Mouse (Mus musculus) adrenal gland, postnatal 14 days (tissue): Measurements from ENCODE around the gene Kdm8. TPM values are rescaled to one million over a fixed set of nuclear protein-coding genes. Genes with fewer than 3 reads are reported as not detected.

Experiments
- DNase-seq: peaks from one replicate; pipeline ENCODE4 v3.0.0; 2021; ENCODE audit warnings: mixed read lengths
- total RNA-seq: library from RNA; stranded (reverse); gene quantifications from 2 replicates; pipeline ENCODE4 v1.2.3, GENCODE M21; 2021

Gene Kdm8
- total RNA-seq, 1 experiment from 2014 or later = 4.0 TPM

DNA sequence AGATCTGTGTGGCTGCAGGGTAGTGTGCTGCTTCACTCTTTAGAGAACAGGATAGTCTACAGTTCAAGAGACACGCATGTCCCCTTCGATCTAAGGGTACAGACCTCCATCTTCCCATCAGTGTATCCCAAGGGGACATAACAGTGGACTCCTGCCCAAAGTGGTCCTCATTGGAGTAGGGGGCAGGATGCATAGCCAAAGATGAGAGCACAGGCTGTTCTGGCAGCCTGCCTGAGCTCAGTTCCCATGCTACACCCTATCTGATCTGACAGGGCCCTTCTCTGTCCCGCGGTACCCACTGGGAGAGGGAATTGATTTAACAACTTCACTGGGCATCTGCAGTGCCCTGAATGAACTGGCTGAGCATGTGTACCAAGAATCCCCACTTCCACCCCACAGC, 9.2 kb downstream of the Kdm8 start:
- no peak for DNase-seq

DNA sequence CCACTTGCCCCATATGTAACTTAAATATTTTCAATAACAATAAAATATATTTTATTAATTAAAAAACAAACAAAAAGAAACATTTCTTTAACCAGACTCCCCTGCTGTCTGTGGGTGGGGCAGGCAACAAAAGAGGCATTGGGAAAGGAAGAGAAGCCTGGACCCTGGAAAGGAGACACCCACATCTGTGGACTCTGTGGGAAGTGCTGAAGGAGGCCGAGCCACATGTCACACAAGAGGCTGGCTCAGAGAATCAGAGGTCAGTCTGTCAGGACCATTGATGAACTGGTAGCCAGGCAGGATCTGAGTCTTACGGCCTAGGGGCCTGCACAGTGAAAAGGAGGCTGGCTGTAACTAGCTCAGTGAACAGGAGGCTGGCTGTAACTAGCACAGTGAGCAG, 17.7 kb downstream of the Kdm8 start:
- DNase-seq = no peak

DNA sequence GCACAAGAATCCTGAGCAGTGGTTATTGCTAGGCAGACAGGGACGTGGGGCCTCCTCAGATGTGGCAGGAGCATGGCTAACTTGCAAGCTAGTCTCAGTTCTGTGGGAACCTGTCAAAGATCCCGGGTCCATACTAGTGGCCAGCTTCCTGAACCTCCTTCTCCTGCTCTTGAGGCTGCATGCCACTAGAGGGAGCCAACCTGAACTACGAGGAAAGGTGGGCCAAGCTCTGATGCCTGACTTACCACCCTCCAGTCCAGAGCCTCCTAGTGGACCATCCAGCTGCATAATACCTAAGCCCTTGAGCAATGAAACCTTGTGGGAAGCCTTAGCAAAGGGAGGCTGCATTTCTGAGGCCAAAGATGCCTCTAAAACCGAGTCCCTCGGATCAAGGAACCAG, 25.5 kb downstream of the Kdm8 start:
- DNase-seq = peak; percentile 83

DNA sequence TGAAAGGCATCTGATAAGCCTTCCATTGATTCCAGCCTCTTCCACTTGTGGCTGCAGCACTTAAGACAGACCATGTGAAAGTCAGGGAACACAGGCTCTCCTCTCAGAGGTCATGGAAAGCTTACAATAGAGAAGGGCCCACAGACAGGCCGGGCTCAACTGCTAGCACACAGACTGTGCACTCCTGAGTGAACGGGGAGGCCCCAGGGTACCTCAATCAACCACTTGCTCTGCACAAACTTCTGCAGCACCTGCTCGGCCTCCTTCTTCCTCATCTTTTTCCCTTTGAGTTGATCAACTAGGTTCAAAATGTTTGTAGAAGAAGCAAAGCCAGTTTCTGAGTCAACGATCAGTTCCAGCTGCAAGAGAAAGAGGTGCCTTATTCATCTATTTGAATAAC, 26.4 kb downstream of the Kdm8 start:
- DNase-seq = no peak

DNA sequence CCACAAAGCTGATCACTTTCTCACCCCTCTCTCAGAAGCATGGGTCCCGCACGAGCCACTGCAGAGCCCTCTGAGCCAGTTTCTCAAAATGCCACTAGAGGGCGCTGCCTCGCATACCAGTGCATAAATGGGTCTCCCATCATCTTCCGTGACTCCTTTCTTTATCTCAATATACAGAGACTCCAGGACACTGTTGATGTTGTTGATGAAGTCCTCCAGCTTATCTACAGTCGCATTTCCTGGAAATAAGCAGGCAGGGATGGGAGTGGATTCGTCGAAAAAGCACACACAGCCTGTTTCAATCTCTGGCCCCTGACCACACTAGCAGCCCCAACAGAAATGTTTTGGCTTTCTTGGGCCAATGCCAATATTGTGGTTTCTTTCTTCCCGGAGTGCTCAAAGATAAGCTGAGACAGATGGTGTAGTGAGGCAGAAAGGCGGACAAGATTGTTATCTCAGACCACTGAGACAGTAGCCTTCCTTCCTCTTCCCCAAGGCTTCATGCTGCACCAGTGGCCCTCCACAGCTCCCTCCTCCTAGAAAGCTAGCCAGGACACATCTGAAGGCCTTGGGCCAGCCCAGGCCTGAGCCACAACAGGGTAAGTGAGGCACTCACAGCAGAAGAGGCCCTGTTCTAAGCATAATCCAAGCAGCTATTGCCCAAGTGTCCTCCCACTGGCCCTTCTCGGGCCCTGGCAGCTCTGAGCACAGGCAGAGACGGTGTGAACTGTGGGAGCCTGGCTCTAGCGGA, 27.7 kb downstream of the Kdm8 start:
- peak; percentile 90 for DNase-seq

DNA sequence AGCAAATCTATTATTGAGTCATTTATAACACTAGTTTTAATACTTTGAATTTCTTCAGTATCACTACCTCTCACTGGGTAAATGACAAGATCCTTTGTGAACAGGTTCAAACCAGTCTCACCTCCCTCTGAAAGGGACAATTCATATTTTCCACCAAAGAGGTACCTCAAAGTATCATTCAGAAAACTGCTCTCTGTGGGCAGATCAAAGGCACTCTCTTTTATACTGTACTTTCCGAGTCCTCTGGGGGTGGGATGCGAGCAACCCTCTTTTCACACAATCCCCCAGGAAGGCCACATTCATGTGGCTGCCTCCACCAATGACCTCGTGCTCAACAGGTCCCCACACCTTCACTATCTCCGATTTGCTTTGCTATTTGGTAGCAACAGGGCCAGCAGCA, 30.1 kb downstream of the Kdm8 start:
- DNase-seq = no peak

DNA sequence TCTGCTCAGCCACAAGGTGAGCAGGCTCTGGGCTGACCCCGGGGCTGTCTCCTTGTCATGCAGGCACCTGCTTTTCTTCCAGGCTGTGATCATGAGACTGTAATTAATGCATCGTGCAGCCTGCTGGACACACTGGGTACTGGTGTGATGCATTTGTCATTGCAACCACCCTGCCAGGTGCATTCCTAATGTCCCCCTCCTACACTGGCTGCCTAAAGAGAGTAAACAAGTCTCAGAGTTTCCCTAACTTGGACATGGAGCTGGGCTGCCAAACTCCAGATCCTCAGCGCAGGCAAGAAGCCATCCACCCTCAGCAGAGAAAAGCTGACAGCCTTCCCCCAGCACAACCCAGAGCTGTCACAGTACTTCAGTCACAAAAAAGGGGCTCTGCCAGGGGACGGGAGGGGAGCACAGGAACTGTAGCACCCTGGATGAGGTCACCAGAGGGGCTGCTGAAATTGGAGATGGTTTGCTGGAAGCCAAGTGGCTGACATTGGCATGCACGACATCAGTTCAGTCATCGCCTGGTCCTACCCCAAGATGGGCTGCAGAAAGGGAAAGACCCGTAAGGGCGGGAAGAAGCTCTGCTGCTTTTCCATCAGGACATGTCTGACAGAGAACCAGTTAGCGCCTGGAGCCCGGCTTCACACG, 31.2 kb downstream of the Kdm8 start:
- DNase-seq = no peak

DNA sequence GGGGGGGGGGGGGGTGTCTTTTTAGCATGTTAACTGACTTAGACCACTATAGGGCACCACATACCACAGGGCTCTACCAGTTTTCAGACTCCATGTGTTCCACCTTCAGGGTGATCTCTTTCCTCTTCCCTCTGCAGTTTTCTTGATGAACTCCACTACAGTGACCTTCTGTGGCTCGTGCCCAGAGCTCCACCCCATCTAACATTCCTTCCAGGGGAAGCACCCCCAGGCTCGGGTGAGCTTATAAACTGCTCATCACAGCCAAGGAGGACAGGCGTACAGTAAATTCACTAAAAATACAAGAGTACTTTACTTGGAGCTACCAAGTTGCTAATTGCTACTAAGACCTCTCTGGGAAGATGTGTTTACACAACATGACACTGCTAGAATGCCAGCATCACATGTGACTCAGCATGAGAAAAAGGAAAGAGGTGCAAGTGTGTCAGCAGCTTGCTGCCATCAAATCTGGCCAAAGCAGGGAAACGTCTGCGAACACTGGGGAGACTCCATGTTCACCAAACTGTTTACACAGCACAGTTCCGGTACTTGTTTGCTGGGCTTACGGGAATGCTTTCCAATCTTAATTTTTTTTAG, 34.0 kb downstream of the Kdm8 start:
- DNase-seq = peak; percentile 62

DNA sequence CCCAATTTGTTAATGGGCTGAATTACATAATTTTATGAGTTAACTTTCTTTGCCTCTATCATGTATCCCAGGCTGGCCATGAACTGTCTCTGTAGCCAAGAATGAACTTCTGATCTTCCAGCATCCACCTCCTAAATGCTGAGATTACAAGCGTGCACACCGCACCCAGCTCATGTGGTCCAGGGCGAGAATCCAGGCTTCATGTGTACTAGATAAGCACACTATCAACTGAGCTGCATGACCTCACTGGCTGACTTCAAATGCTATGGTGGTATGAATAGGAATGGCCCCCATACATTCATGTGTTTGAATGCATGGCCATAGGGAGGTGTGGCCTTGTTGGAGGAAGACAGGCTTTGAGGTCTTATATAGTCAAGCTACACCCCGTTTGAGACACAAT, 36.0 kb downstream of the Kdm8 start:
- DNase-seq = no peak

DNA sequence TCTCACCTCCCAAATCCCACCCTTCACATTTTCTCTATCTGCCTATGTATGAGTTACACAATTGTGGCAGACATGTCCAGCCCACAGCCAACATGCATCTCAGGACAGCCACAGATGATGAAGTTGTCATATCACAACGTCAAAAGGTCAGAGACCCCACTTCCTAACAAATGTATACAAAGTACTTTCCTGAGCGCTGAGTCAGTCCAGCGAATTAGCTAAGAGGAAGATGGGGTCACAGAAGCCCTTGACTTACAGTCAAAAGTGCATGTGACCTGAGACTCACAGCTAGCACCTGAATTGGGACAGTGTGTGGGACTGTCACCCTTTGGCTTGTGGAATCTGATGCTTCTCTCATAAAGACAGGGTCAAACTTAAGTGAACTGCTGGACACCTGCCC, 37.9 kb downstream of the Kdm8 start:
- DNase-seq = no peak

DNA sequence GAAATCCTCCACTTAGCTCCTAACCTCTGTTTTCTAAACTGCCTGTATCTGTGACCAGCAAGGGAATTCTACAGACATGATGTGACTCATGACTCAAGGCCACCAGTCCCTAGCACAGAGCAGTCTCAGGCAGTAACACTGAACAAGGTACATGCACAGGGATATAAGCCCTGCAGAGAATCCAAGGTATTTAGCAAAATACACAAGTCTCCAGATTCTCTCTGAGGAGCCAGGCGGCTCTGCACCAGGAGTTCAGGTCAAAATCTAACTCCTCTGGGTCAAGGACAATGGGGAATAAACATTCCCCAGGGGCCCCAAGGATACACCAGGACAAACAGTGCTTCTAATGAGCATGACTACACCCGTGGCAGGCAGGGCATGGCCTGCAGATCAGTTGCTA, 38.4 kb downstream of the Kdm8 start:
- peak; percentile 43 for DNase-seq

DNA sequence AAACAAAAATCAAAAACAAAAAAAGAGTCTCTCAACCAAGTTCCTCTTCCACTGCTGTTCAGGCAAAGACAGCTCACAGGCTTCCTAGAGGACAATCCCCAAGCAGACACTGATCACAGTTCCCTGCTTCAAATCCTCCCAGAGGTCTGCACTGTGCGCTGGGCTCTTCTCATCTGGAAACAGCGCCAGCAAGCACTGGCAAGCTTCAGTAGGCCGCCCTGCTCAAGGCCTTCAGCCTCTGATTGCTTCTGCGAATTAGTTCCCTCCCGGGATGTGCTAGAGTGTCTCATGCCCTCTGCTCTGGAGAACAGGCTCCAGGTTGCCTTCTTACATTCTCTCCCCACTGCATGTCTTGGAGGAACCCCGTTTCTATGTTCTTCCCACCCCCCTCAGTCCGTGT, 40.3 kb downstream of the Kdm8 start:
- peak; percentile 52 for DNase-seq

DNA sequence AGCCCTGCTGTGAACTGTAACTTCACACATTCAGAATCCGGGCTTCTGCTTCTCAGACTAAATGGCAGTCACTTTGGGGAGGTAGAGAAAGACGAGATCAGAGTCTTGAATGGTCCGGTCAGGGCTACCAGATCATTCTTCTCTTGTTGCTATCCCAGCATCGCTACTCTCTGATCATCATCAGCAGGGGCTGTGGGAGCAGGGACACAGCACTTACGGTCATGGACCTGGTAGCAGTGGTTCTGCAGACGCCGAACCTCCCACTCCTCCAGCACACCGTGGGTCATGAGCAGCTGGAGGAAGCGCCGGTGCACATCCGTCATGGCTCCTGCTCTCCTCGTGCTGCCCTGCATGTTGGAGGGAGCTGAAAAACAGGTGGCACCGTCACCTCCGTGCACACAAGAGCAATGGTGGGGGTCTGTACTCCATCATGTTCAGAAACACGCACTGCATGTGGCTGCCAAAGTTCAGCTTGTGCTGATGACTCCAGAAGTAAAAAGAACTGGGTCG, 41.7 kb downstream of the Kdm8 start:
- DNase-seq = no peak

DNA sequence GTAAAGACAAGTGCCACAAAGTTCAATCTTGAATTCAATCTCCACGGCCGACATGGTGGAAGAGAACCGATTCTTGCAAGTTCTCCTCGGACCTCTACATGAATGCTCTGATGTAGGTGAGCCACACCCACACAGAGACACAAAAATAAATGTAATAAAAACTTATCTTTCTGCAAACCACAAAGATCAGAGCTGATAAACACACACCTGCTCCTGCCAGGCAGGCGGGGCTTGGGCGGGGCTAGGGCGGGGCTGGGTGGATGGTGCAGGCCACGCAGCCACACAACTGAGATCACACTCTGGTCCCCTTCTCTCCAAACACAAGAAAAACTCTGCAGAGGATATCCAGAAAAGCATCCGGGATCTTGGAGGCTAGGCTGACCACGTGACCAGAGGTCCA, 42.6 kb downstream of the Kdm8 start:
- no peak for DNase-seq

DNA sequence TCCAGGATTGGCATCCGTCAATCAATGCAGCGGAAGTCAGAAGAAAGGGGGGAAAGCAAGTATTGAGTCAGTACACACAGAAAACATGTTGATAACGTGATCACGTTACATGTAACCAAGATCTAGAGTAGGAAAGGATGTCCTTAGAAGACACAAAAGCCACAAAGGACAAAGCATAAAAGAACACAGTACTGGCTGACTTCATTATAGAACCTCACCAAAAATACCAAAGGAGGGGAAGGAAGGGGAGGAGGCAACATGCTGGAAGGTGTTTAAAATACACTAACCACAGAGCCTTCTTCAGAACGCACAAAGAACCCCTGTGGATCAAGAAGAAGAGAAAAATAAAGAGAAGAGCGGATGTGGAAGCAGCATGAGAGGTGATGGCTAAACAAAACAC, 44.2 kb downstream of the Kdm8 start:
- DNase-seq = no peak

DNA sequence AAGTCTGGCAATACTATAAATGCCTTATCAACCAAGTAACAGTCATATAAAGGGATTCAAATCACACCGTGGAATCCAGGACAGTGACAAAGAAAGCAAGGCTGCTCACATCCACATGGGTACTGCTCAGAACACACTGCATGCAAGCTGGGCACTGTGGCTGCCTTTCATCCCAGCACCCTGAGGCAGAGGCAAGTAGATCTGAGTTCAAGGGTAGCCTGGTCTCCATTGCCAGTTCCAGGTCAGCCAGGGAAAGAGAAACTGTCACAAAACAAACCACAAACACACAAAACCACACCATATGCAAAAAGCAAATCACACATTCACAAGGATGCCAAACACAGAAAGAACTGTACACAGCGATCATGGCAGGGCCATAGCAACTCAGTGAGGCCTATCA, 45.2 kb downstream of the Kdm8 start:
- no peak for DNase-seq

DNA sequence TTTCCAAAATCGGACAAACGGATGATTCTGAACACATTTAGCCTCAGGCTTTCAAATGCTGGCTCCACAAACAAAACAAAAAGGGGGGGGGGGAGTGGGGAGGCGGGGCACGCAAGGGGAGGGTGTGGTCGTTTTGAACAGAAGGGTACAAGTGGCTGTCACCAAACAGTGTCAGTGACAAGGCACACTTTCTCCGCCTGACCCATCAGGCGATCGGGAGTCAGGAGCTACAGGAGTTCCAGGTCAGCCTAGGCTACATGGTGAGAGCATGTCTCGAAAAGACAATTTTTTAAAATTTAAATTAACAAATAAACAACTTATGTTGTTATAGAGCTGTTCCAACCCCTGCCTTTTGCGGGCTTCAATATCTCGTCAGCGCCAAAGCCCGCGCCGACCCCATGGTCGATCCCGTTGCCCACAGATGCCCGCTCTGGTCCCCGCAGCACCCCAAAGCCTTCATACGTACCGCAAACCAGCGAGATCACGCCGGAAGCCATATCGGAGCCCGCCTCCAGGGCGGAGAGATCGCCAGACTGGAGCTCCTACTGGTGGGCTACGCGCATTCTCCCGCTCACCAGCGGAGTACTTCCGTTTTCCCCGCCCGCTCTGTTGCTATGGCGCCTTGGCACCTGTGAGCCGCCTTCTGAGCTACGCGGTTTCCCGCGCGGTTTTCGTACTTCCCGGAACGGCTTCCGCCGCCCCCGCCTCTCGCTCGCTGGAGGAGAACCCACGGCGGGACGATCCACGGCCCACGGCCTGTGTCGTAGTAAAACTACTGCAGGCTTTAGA, 46.7 kb downstream of the Kdm8 start, which contains the start of gene Nsmce1:
TSS of gene Nsmce1 (minus strand) at position 650 of the 789 bp plus-strand sequence.
- DNase-seq = peak; percentile 97

DNA sequence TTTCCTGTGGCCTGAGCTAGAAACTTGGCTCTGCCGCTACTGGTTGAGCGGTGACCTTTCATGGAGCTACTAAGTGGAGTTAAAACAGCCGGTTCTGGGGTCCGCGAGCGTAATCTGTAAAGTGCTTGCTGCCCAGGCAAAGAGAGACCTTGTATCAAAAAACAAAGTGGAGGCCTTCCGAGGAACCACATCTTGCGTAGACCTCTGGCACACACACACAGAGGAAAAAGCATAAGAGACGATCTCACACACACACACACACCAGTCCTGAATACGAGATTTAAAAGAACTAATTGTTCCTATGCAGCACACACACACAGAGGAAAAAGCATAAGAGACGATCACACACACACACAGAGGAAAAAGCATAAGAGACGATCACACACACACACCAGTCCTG, 47.3 kb downstream of the Kdm8 start:
- no peak for DNase-seq

DNA sequence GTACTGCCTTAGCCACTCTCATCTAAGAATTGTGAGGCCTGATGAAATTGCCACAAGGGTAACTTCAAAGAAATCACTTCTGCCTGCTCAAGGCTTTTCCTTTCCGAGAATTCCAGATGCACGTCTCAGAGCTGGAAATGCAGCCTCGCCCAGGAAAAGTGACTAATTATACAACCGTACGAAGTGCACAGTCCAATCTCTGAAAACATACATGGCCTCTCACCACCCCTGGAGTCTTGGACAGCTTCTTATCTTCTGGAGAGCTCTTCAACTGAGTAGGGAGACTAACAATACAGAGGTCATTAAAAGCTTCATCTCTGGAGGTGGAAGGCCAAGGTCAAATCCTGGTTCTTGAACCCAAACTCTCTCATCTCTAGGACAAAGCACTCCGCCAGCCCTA, 48.1 kb downstream of the Kdm8 start:
- no peak for DNase-seq

DNA sequence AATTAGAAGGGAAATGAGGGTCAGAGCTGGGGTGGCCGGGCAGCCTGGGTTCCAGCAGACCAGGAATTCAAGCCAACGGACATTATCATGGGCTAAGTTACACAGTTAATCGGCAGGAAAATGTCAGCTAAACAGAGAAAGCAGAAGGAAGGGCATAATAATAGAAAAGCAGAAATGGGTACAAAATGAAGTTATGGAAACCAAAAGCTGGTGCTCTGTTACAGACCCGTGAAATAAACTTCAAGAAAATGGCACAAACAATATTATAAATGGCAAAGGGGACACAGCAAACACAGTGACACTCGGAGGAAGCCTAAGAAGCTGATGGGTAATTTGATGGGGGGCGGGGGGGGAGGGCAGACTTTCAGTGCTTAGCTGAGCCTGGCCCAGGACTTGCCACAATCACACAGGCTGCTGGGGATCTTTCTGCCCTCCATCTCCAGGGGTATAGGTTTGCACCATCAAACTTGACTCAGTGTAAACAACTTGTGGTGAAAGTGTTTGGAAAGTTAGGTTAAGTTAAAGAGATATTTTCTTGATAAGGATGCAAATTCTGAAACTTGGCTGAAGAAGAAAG, 51.5 kb downstream of the Kdm8 start:
- no peak for DNase-seq

DNA sequence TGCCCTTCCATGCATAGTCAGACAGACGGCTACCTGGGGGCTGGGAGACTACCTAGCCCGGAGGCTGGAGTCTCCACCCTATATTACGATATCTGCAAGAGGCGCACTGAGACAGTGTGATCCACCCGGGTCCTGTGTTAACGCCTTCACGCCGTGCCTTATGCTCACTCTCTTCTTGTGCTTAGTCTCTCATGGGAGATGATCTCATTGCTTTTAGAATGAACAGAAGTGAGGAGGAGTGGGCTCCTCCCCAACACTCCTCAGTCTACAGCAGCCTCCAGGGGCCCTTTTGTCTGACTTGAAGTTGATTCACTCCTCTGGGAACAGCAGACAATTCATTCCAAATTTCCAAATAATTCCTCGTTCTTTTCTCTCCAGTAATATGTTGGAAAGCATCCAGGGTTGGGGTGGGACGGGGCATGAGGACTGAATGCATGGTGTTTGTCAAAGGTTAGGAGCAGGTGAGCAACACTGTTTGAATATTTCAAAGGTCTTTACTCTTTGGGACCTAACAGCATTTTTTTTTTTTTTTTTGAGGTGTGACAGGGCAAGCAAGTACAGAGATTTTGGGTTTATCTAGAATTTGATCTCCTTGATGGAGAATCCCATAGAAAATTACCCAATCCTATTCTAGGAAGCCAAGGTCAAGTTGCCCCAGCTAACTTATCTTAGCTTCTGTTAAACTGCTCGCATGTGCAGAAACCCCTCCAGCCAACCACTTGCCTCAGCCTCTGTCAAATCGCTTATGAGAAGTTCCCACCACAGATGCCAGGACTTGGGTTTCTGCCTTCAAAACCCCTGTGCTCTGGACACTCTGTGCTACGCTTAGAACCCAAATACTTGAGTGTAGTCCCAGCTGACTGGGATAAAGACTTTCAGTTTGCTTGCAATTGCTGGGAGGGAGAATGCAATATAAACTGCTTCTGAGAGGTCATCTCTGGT, 55.7 kb downstream of the Kdm8 start:
- no peak for DNase-seq
